Mouse (Mus musculus) thymus, adult 2 months (tissue): ENCODE measurements around the gene Stn1. TPM values are rescaled to one million over a fixed set of nuclear protein-coding genes. Genes with fewer than 3 reads are reported as not detected.

Experiments used
- DNase-seq: peaks from one replicate; pipeline ENCODE4 v3.0.0; 2021
- H3K27ac ChIP-seq: fragments of 200-500 bp; 2 replicates; pipeline ENCODE4 v1.5.1; 2012; ENCODE audit warnings: low read length, control low read depth; ENCODE audit not compliant: control insufficient read depth, insufficient read depth
- H3K27me3 ChIP-seq: fragments of 200-500 bp; 2 replicates; pipeline ENCODE4 v1.6.1; 2012; ENCODE audit warnings: mild to moderate bottlenecking, low read length, moderate library complexity, mixed read lengths; ENCODE audit not compliant: control insufficient read depth, insufficient read depth
- H3K36me3 ChIP-seq: fragments of 200-500 bp; 2 replicates; pipeline ENCODE4 v1.6.1; 2012; ENCODE audit warnings: mild to moderate bottlenecking, low read length, moderate library complexity; ENCODE audit not compliant: control insufficient read depth, insufficient read depth
- H3K4me1 ChIP-seq: fragments of 200-500 bp; replicated peaks from 2 replicates; pipeline ENCODE4 v1.6.1; 2012; ENCODE audit warnings: low read length; ENCODE audit not compliant: control insufficient read depth, insufficient read depth
- H3K4me3 ChIP-seq: fragments of 200-500 bp; 2 replicates; pipeline ENCODE4 v1.5.1; 2012; ENCODE audit warnings: mild to moderate bottlenecking, low read length, control low read depth, moderate library complexity; ENCODE audit not compliant: control insufficient read depth, insufficient read depth
- CTCF ChIP-seq: fragments of 200-500 bp; IDR thresholded peaks from 2 replicates; pipeline ENCODE4 v1.5.1; 2012; ENCODE audit warnings: mild to moderate bottlenecking, control low read depth, low read length, moderate library complexity, borderline replicate concordance; ENCODE audit not compliant: control insufficient read depth, poor library complexity, insufficient read depth; ENCODE audit errors: extremely low read depth
- POLR2A ChIP-seq: fragments of 200-500 bp; IDR thresholded peaks from 2 replicates; pipeline ENCODE4 v1.6.1; 2012; ENCODE audit warnings: mild to moderate bottlenecking, low read length, control low read depth, moderate library complexity; ENCODE audit not compliant: control insufficient read depth, poor library complexity, insufficient read depth; ENCODE audit errors: extremely low read depth
- WGBS: fragments of 180-500 bp; shearing (Covaris S2); methylation state at CpG from one replicate; pipeline ENCODE4 v1.1.7; 2018; 5-methylcytosine and 5-hydroxymethylcytosine counted together
- polyA plus RNA-seq: library from polyadenylated mRNA; depleted of rRNA; stranded (reverse); fragments of >200 nt; gene quantifications from 2 replicates; pipeline ENCODE4 v1.2.3, GENCODE M21; 2012; rRNA removed

Stn1 gene
- polyA plus RNA-seq, 1 experiment = 24.8 TPM

DNA sequence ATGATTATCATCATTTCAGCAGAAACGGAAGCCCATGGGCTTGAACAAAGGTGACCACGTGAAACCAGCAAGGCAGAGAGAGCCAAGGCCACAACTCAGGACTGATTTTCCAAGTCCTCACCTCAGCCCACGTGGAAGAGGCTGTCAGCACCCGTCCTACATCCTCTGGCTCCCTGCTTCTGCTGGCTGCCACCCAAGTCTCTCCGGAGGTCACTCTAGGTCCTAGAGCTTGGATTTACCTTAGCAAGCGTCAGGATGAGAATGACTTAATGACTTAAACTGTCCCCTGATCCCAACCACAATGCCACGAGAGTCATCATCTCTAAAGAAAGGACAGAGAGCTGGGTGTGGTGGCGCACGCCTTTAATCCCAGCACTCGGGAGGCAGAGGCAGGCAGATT is 84.6 kb downstream of the Stn1 start:
- Histone ChIP-seq H3K36me3 (no peaks in the 10 kb centered on the region), H3K27me3 (no peaks in the 10 kb centered on the region), H3K4me3 (no peak overlapping the region), H3K27ac (no peak overlapping the region), H3K4me1 (peaks cover 83% of the 10 kb centered on the region)
- 90% methylated on average over 10 of the region's 10 CpGs for WGBS
- TF ChIP-seq CTCF = no peak
- TF ChIP-seq POLR2A = no peak
- no peak for DNase-seq

DNA sequence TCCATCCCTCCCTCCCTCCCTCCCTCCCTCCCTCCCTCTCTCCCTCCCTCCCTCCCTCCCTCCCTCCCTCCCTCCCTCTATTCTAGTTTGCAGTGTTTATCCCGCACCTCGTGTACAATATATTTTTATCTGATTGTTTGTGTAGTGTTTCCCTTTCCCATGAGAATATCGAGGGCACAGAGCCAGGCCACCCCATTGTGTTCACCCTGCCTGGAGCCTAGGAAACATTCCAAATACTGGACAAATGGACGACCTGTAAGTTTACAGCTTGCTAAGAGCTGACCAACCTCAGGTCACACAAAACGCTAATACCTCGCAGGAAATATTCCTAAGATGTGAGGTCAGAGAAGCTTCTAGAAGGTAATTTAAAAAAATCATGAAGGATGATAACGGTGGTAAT is 85.1 kb downstream of the Stn1 start:
- H3K4me1 ChIP-seq = peaks cover 81% of the 10 kb centered on the region
- DNase-seq = no peak
- 81% methylated on average over 7 of the region's 7 CpGs for WGBS
- TF ChIP-seq CTCF = no peak
- no peak for TF ChIP-seq POLR2A
- H3K27me3 ChIP-seq = no peaks in the 10 kb centered on the region
- no peaks in the 10 kb centered on the region for H3K36me3 ChIP-seq
- H3K4me3 ChIP-seq = no peak overlapping the region
- H3K27ac ChIP-seq = no peak overlapping the region

DNA sequence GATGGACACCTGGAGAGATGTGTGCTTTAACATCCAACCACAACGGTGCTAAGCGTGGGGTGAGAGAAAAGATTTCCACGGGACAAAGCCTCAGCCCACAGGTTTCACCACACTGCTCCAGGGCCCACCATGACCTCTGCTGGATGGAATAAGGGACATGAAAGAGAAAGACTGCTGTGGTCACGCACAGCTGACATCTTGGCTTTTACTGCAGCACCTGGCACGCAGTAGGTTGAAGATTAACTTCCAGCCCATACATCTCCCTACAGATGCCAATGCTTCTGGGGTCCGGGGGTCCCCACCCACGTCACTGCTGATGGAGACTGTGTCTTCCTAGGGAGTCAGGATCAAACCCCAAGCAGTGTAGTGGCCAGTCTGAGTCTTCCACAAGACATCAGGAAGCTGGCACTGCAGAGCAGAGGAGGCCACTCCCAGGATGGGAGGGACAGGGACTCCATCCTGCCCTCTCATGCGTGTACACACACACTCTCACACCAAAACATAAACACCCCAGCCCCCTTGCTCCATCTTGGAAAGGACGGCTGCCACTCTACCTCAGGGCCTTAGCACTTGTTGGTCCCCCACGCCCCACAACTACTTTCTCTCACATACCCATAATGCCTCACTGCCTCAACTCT is 85.7 kb downstream of the Stn1 start:
- DNase-seq = no peak
- Histone ChIP-seq H3K4me3 (no peak overlapping the region), H3K27ac (peak overlapping the region; percentile 95), H3K4me1 (peaks cover 85% of the 10 kb centered on the region), H3K27me3 (no peaks in the 10 kb centered on the region), H3K36me3 (no peaks in the 10 kb centered on the region)
- 19% methylated on average over 10 of the region's 10 CpGs for WGBS
- TF ChIP-seq CTCF = no peak
- no peak for TF ChIP-seq POLR2A

Other genes with a start within 250 kb of the Stn1 start
- 19.4 and 21.0 TPM in 2 replicates for gene Sh3pxd2a, start 73.1 kb downstream of the Stn1 start, polyA plus RNA-seq
- gene Slk, start 42.2 kb upstream of the Stn1 start, polyA plus RNA-seq = 11.5 and 12.2 TPM in 2 replicates
- 3.7 and 3.9 TPM in 2 replicates for gene Col17a1, start 154.6 kb upstream of the Stn1 start, polyA plus RNA-seq
- gene Sfr1, start 194.2 kb upstream of the Stn1 start, polyA plus RNA-seq = 56.5 and 60.1 TPM in 2 replicates